In genomic region chr14:16897747-16898544, GRCm38 (mm10) we compare ENCODE assay signal across 14 mouse cellular contexts.
DNase-seq lines count a peak whose midpoint lies in the region; ATAC-seq lines count a peak whose summit lies in the region.
"Had no signal": no experiment of that assay in that cellular context is flagged by ENCODE, and none has a peak within 500 bp of the region (broad histone marks: within the 10 kb centered on the region; RNA-seq: fewer than 3 reads in every experiment).

No protein-coding gene starts in this region.

- no peaks in the 10 kb centered on the region for H3K9me3 ChIP-seq in hindbrain, embryonic 13.5 days

- H3K36me3 ChIP-seq in hindbrain, embryonic 13.5 days, result no peaks in the 10 kb centered on the region

- DNase-seq in kidney, postnatal 4 days, result peak; percentile 31 to 51
- DNase-seq in kidney, adult 18-20 months, result no peak
- peak; percentile 28 for DNase-seq in embryo, embryonic 11 days
- DNase-seq in retina, embryonic 14.5 days (ENCODE audit: low spot score), result peak; percentile 32
- DNase-seq in layer of hippocampus, postnatal 10 days (ENCODE audit: low spot score in 2 of 2), result no peak
- DNase-seq in adrenal gland, postnatal 25 days, result no peak
- DNase-seq: adrenal gland, postnatal 10 days; cerebellum, adult 2 months; gastrocnemius, adult 2 months; midbrain, embryonic 14.5 days had no signal

- H3K4me3 ChIP-seq in hindbrain, embryonic 13.5 days, result no peak overlapping the region
- H3K4me3 ChIP-seq: gastrocnemius, adult 2 months had no signal

- ATAC-seq in hindbrain, embryonic 13.5 days (ENCODE audit: low FRiP score), result peak; percentile 74
- ATAC-seq: inflammation-experienced regulatory T-cells, adult 6 months had no signal

- 25% methylated on average over 3 of the region's 3 CpGs for WGBS in hindbrain, embryonic 13.5 days

- H3K27me3 ChIP-seq in hindbrain, embryonic 13.5 days, result no peaks in the 10 kb centered on the region

- H3K4me1 ChIP-seq in hindbrain, embryonic 13.5 days (replicated peaks), result peaks cover 24% of the 10 kb centered on the region

- H3K4me2 ChIP-seq in hindbrain, embryonic 13.5 days, result no peak overlapping the region
- H3K4me2 ChIP-seq: heart, embryonic 11.5 days had no signal

- no peak overlapping the region for H3K9ac ChIP-seq in hindbrain, embryonic 13.5 days
- H3K9ac ChIP-seq: liver, embryonic 14.5 days had no signal

- 0 out of 2 replicates have a peak overlapping the region, but pooled peaks have one; percentile 30 for H3K27ac ChIP-seq in hindbrain, embryonic 13.5 days
- H3K27ac ChIP-seq: gastrocnemius, adult 2 months; liver, embryonic 14.5 days had no signal

Comparison
In these comparisons a context has a peak if more than half of its experiments do, and no peak if none do; other contexts are left out.
1. DNase-seq: peak in kidney, postnatal 4 days (2 of 2), embryo, embryonic 11 days (single experiment) and retina, embryonic 14.5 days (single experiment); none in kidney, adult 18-20 months (single experiment), layer of hippocampus, postnatal 10 days (0 of 2) and adrenal gland, postnatal 25 days (single experiment).